Mouse (Mus musculus) olfactory bulb, adult 2 months (tissue): Measurements from ENCODE around the gene Ddah1.

Source experiments
- CTCF ChIP-seq: fragments of 200-500 bp; IDR thresholded peaks from 2 replicates; pipeline ENCODE4 v1.5.1; 2012; ENCODE audit warnings: low read depth, mild to moderate bottlenecking, low read length, moderate library complexity; ENCODE audit not compliant: insufficient read depth
- POLR2A ChIP-seq: fragments of 200-500 bp; IDR thresholded peaks from 2 replicates; pipeline ENCODE4 v1.6.1; 2012; ENCODE audit warnings: mild to moderate bottlenecking, low read depth, low read length, moderate library complexity; ENCODE audit not compliant: insufficient read depth

DNA sequence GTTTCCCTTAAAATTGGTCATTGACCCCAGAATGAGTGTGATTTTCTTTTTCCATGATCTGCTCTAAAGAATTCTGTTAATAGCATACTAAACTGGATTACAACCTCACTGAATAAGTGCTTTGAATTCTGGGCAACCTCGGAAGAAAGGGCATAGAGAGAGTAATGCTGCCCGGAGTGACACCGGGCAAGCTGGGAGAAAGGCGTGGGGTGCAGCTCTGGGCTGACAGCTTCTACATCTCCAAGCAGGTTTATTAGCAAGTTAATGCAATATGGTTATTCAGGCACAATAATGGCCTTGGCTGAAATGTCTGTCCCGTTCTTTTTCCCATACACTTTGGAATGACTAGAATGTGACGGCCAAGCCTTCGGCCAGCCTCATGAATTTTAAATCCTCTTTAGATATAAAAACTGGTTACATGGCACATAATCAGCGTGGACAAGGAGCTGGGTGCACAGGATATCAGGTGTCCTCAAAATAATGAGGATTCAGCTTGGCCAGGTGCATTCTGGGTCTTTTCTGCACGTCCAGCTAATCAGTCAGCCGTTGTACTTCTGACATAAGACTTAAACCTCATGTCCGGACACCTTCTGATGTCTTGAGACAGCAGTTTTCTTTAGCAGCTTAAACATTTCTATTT, 67.1 kb downstream of the Ddah1 start:
- TF ChIP-seq CTCF (no peak), POLR2A (no peak)
